Mouse (Mus musculus) layer of hippocampus, adult 2 months (tissue): ENCODE data around the gene Plagl1. TPM values are rescaled to one million over a fixed set of nuclear protein-coding genes. Genes with fewer than 3 reads are reported as not detected.

Experiments used
- DNase-seq, 2 experiments: peaks; one replicate each; pipeline ENCODE4 v3.0.0; 2022; ENCODE audit warnings: low spot score in 2 of 2
- H3K27ac ChIP-seq: fragments of 200-600 bp; 2 replicates; pipeline ENCODE4 v1.8.1; 2022
- H3K4me3 ChIP-seq: fragments of 200-600 bp; 2 replicates; pipeline ENCODE4 v1.8.1; 2022; ENCODE audit warnings: mild to moderate bottlenecking
- CTCF ChIP-seq: fragments of 200-600 bp; conservative IDR thresholded peaks from 2 replicates; pipeline ENCODE4 v1.8.1; 2022; ENCODE audit warnings: antibody characterized with exemption, mild to moderate bottlenecking, moderate library complexity
- total RNA-seq, 2 experiments: library from RNA; stranded (reverse); gene quantifications; 2 replicates each; pipeline ENCODE4 v1.2.3; 2021

The Plagl1 gene
- total RNA-seq, 2 experiments from 2014 or later: 14.1 to 17.4 TPM

GRCm38 (mm10) chr10:13170739-13171448 is 110.6 kb downstream of the Plagl1 start:
- no peak for TF ChIP-seq CTCF
- no peak overlapping the region for H3K27ac ChIP-seq
- peak in 1 of 2 experiments; percentile 9 for DNase-seq
- H3K4me3 ChIP-seq: no peak overlapping the region

- no peak overlapping the region for H3K27ac ChIP-seq
- DNase-seq: no peak
- no peak for TF ChIP-seq CTCF
- no peak overlapping the region for H3K4me3 ChIP-seq
Measured at GRCm38 (mm10) chr10:13171461-13171860, 111.2 kb downstream of the Plagl1 start.

- Histone ChIP-seq H3K4me3 (no peak overlapping the region), H3K27ac (no peak overlapping the region)
- TF ChIP-seq CTCF: no peak
- DNase-seq: no peak
Measured at GRCm38 (mm10) chr10:13172798-13173221, 112.5 kb downstream of the Plagl1 start.

- no peak overlapping the region for H3K27ac ChIP-seq
- no peak for DNase-seq
- no peak overlapping the region for H3K4me3 ChIP-seq
- TF ChIP-seq CTCF: no peak
Measured at GRCm38 (mm10) chr10:13175866-13176265, 115.6 kb downstream of the Plagl1 start.

- TF ChIP-seq CTCF: no peak
- DNase-seq: no peak
- H3K4me3 ChIP-seq: no peak within 1 kb of the TSS
- H3K27ac ChIP-seq: no peak within 1 kb of the TSS
Measured at GRCm38 (mm10) chr10:13177973-13178624, 117.8 kb downstream of the Plagl1 start, which contains the start of gene Zc2hc1b. Zc2hc1b (minus strand) TSS chr10:13178023.

GRCm38 (mm10) chr10:13180211-13180610 is 119.9 kb downstream of the Plagl1 start:
- Histone ChIP-seq H3K27ac (no peak overlapping the region), H3K4me3 (no peak overlapping the region)
- TF ChIP-seq CTCF: no peak
- DNase-seq: no peak

Other genes starting within 250 kb of the Plagl1 start
- 10 to 100 TPM; 33.7 to 39.8 TPM for gene Utrn, start 191.1 kb upstream of the Plagl1 start, total RNA-seq
- under 1 TPM; 0.07 to 0.33 TPM for gene Stx11, start 96.2 kb upstream of the Plagl1 start, total RNA-seq
- 1 to 10 TPM; 9.4 to 9.7 TPM for gene Sf3b5, start 55.2 kb upstream of the Plagl1 start, total RNA-seq
- gene Zc2hc1b, start 117.5 kb downstream of the Plagl1 start, total RNA-seq: not detected
- gene Ltv1, start 132.7 kb downstream of the Plagl1 start, total RNA-seq: 10 to 100 TPM; 19.6 to 24.5 TPM